Mouse (Mus musculus): ENCODE data around the gene Cfap70. TPM values are rescaled to one million over a fixed set of nuclear protein-coding genes. Genes with fewer than 3 reads are reported as not detected.

The Cfap70 gene
- total RNA-seq, 2 experiments from 2014 or later = 1.1 to 2.6 TPM

- no peak for DNase-seq
Observed at GRCm38 (mm10) chr14:20423046-20423445, 29.0 kb downstream of the Cfap70 start.

- peak in 1 of 2 experiments; percentile 33 for DNase-seq
Observed at GRCm38 (mm10) chr14:20422257-20422656, 29.8 kb downstream of the Cfap70 start.

GRCm38 (mm10) chr14:20400071-20400470 is 52.0 kb downstream of the Cfap70 start:
- DNase-seq = peak in 1 of 2 experiments; percentile 63

- DNase-seq = peak; percentile 63 to 79
Observed at GRCm38 (mm10) chr14:20398864-20399263, 53.2 kb downstream of the Cfap70 start.

GRCm38 (mm10) chr14:20397220-20397619 is 54.8 kb downstream of the Cfap70 start:
- DNase-seq = peak; percentile 37 to 47

GRCm38 (mm10) chr14:20393205-20393913 is 58.7 kb downstream of the Cfap70 start, which contains the start of gene Mrps16:
Gene Mrps16 (minus strand): TSS chr14:20393634.
- peak; percentile 97 for DNase-seq

GRCm38 (mm10) chr14:20392326-20392725 is 59.7 kb downstream of the Cfap70 start:
- no peak for DNase-seq

GRCm38 (mm10) chr14:20389446-20390079 is 62.5 kb downstream of the Cfap70 start:
- no peak for DNase-seq

- DNase-seq = peak; percentile 96 to 98
Observed at GRCm38 (mm10) chr14:20388441-20389129, 63.4 kb downstream of the Cfap70 start, which contains the start of gene Dnajc9. Gene Dnajc9 (minus strand): TSS chr14:20388910.

GRCm38 (mm10) chr14:20379753-20380430 is 72.1 kb downstream of the Cfap70 start:
- DNase-seq = no peak

- no peak for DNase-seq
Observed at GRCm38 (mm10) chr14:20379087-20379640, 72.9 kb downstream of the Cfap70 start.

GRCm38 (mm10) chr14:20378313-20379061 is 73.5 kb downstream of the Cfap70 start:
- DNase-seq = peak; percentile 63 to 64

GRCm38 (mm10) chr14:20377112-20377521 is 74.9 kb downstream of the Cfap70 start:
- DNase-seq = peak; percentile 54 to 73

GRCm38 (mm10) chr14:20371854-20372253 is 80.2 kb downstream of the Cfap70 start:
- DNase-seq = no peak

- DNase-seq = no peak
Observed at GRCm38 (mm10) chr14:20370798-20371197, 81.2 kb downstream of the Cfap70 start.

GRCm38 (mm10) chr14:20368271-20368670 is 83.8 kb downstream of the Cfap70 start:
- no peak for DNase-seq

GRCm38 (mm10) chr14:20363230-20363629 is 88.8 kb downstream of the Cfap70 start:
- DNase-seq = no peak

GRCm38 (mm10) chr14:20347991-20348541 is 104.0 kb downstream of the Cfap70 start, which contains the start of the genes Ecd and Fam149b:
Gene Ecd (minus strand): TSS chr14:20348121.
Gene Fam149b (plus strand): TSS chr14:20348162.
- peak; percentile 93 for DNase-seq

- DNase-seq = no peak
Observed at GRCm38 (mm10) chr14:20347441-20347990, 104.5 kb downstream of the Cfap70 start.

- DNase-seq = no peak
Observed at GRCm38 (mm10) chr14:20345885-20346284, 106.1 kb downstream of the Cfap70 start.
